Mouse (Mus musculus) erythroblast, adult 5-6 weeks (primary cell): ENCODE data around the gene Pwwp2b. TPM values are rescaled to one million over a fixed set of nuclear protein-coding genes. Genes with fewer than 3 reads are reported as not detected.

Source experiments
- total RNA-seq, 2 experiments: library from RNA; stranded (forward) in 1 of 2; stranded (reverse) in 1 of 2; fragments of 150-400 nt in 1 of 2; fragments of 200-764, 138-1000 nt in 1 of 2; gene quantifications; 2 replicates each; pipeline versions ENCODE4 v1.2.3 to v1.2.4; 2015 to 2017; ENCODE audit warnings: low replicate concordance in 2 of 2

The Pwwp2b gene
- total RNA-seq, 2 experiments from 2014 or later = 2.7 TPM; not detected in 1

Other genes with a start within 250 kb of the Pwwp2b start
- not detected in 2 replicates for gene Dpysl4, start 162.5 kb upstream of the Pwwp2b start, total RNA-seq (2015; ENCODE audit: low replicate concordance)
- not detected in 2 replicates for gene Dpysl4, start 162.5 kb upstream of the Pwwp2b start, total RNA-seq (2017; ENCODE audit: low replicate concordance)
- 2.9 TPM in 1 of 2 replicates, not detected in the other for gene Lrrc27, start 35.5 kb upstream of the Pwwp2b start, total RNA-seq (2015; ENCODE audit: low replicate concordance)
- gene Lrrc27, start 35.5 kb upstream of the Pwwp2b start, total RNA-seq (2017; ENCODE audit: low replicate concordance) = 0.94 TPM in 1 of 2 replicates, not detected in the other
- gene Stk32c, start 35.2 kb upstream of the Pwwp2b start, total RNA-seq (2015; ENCODE audit: low replicate concordance) = not detected in 2 replicates
- not detected in 2 replicates for gene Stk32c, start 35.2 kb upstream of the Pwwp2b start, total RNA-seq (2017; ENCODE audit: low replicate concordance)
- 3.1 and 4.4 TPM in 2 replicates for gene Inpp5a, start 140.6 kb downstream of the Pwwp2b start, total RNA-seq (2015; ENCODE audit: low replicate concordance)
- 3.1 and 6.9 TPM in 2 replicates for gene Inpp5a, start 140.6 kb downstream of the Pwwp2b start, total RNA-seq (2017; ENCODE audit: low replicate concordance)